Mouse (Mus musculus): ENCODE data around the gene Zfp580. TPM values are rescaled to one million over a fixed set of nuclear protein-coding genes. Genes with fewer than 3 reads are reported as not detected.
"Not testable (repeated sequence)": the region's sequence is repeated elsewhere in the genome, so short reads cannot be mapped to it uniquely, and the experiment has no call there.

Zfp580 gene
- 1 to 10 TPM; 2.4 to 3.7 TPM for total RNA-seq (2021)
- long read RNA-seq, experiment 1, partial matches to known transcripts, result 0 of 1 reads
- long read RNA-seq, experiment 1, other reads (novel, unspliced or antisense), result 0 of 1 reads
- long read RNA-seq, experiment 2, partial matches to known transcripts, result 0 of 2 reads
- long read RNA-seq, experiment 2, other reads (novel, unspliced or antisense), result 0 of 2 reads

- DNase-seq (ENCODE audit: low spot score), result peak; percentile 62
Observed at GRCm38 (mm10) chr7:5051193-5052192, at the start of gene Zfp580. Gene Zfp580 (plus strand): TSS chr7:5051538.

- DNase-seq (ENCODE audit: low spot score), result not testable (repeated sequence)
Observed at GRCm38 (mm10) chr7:5002876-5003275, 48.5 kb upstream of the Zfp580 start.

GRCm38 (mm10) chr7:5008229-5008628 is 43.1 kb upstream of the Zfp580 start:
- DNase-seq (ENCODE audit: low spot score), result no peak

GRCm38 (mm10) chr7:5012681-5013513 is 38.4 kb upstream of the Zfp580 start:
- no peak for DNase-seq (ENCODE audit: low spot score)

GRCm38 (mm10) chr7:5014251-5015117 is 36.9 kb upstream of the Zfp580 start, which contains the start of the genes Zfp524 and Fiz1:
Gene Zfp524 (plus strand): TSS chr7:5014415.
Gene Fiz1 (minus strand): TSS chr7:5014697.
- peak; percentile 97 for DNase-seq (ENCODE audit: low spot score)

- DNase-seq (ENCODE audit: low spot score), result peak; percentile 89
Observed at GRCm38 (mm10) chr7:5015118-5016001, 36.0 kb upstream of the Zfp580 start, which contains the start of gene Gm44973. Gene Gm44973 (plus strand): TSS chr7:5015496.

GRCm38 (mm10) chr7:5016057-5016456 is 35.3 kb upstream of the Zfp580 start:
- no peak for DNase-seq (ENCODE audit: low spot score)

GRCm38 (mm10) chr7:5016920-5017319 is 34.4 kb upstream of the Zfp580 start:
- DNase-seq (ENCODE audit: low spot score), result no peak

- no peak for DNase-seq (ENCODE audit: low spot score)
Observed at GRCm38 (mm10) chr7:5017352-5017751, 34.0 kb upstream of the Zfp580 start.

- no peak for DNase-seq (ENCODE audit: low spot score)
Observed at GRCm38 (mm10) chr7:5017931-5018330, 33.4 kb upstream of the Zfp580 start.

- DNase-seq (ENCODE audit: low spot score), result not testable (repeated sequence)
Observed at GRCm38 (mm10) chr7:5019576-5019975, 31.8 kb upstream of the Zfp580 start.

- DNase-seq (ENCODE audit: low spot score), result peak; percentile 99
Observed at GRCm38 (mm10) chr7:5020000-5020681, 31.2 kb upstream of the Zfp580 start, which contains the start of the genes Zfp865 and Ccdc106. Gene Zfp865 (plus strand): TSS chr7:5020376. Gene Ccdc106 (plus strand): TSS chr7:5020553.

- peak; percentile 27 for DNase-seq (ENCODE audit: low spot score)
Observed at GRCm38 (mm10) chr7:5020685-5021084, 30.7 kb upstream of the Zfp580 start.

- DNase-seq (ENCODE audit: low spot score), result no peak
Observed at GRCm38 (mm10) chr7:5021197-5021596, 30.1 kb upstream of the Zfp580 start.

GRCm38 (mm10) chr7:5029543-5029942 is 21.8 kb upstream of the Zfp580 start:
- DNase-seq (ENCODE audit: low spot score), result no peak

- no peak for DNase-seq (ENCODE audit: low spot score)
Observed at GRCm38 (mm10) chr7:5029946-5030345, 21.4 kb upstream of the Zfp580 start.

GRCm38 (mm10) chr7:5030554-5031275 is 20.6 kb upstream of the Zfp580 start:
- DNase-seq (ENCODE audit: low spot score), result no peak

- no peak for DNase-seq (ENCODE audit: low spot score)
Observed at GRCm38 (mm10) chr7:5031496-5031895, 19.8 kb upstream of the Zfp580 start.

Measured in gastrocnemius, adult 18-20 months (tissue).